Mouse (Mus musculus) embryonic facial prominence, embryonic 14.5 days (tissue): ENCODE data around the gene Myo1e. TPM values are rescaled to one million over a fixed set of nuclear protein-coding genes. Genes with fewer than 3 reads are reported as not detected.
"Not testable (repeated sequence)": the region's sequence is repeated elsewhere in the genome, so short reads cannot be mapped to it uniquely, and the experiment has no call there.

ENCODE experiments used
- ATAC-seq: fragments of 200-750 bp; cut with Nextera tagmentation; 2 replicates; pipeline ENCODE4 v1.8.0; 2017; ENCODE audit warnings: low read depth, moderate number of reproducible peaks, moderate TSS enrichment
- DNase-seq: peaks from one replicate; pipeline ENCODE4 v3.0.0-alpha.2; 2015; ENCODE audit warnings: low spot score
- H3K27ac ChIP-seq: fragments of 300-500 bp; sonication (generic); replicated peaks from 2 replicates; pipeline ENCODE4 v1.5.1; 2014; ENCODE audit warnings: low read depth, mild to moderate bottlenecking, low read length, moderate library complexity
- H3K27me3 ChIP-seq: fragments of 300-500 bp; sonication (generic); replicated peaks from 2 replicates; pipeline ENCODE4 v1.6.1; 2014; ENCODE audit warnings: low read length; ENCODE audit not compliant: control insufficient read depth, insufficient read depth
- H3K36me3 ChIP-seq: fragments of 300-500 bp; sonication (generic); 2 replicates; pipeline ENCODE4 v1.6.1; 2014; ENCODE audit warnings: low read length, mixed read lengths; ENCODE audit not compliant: control insufficient read depth, insufficient read depth
- H3K4me1 ChIP-seq: fragments of 300-500 bp; sonication (generic); 2 replicates; pipeline ENCODE4 v1.6.1; 2014; ENCODE audit warnings: antibody characterized with exemption, low read length; ENCODE audit not compliant: control insufficient read depth, insufficient read depth
- H3K4me2 ChIP-seq: fragments of 300-500 bp; sonication (generic); 2 replicates; pipeline ENCODE4 v1.6.1; 2014; ENCODE audit warnings: low read depth, mild to moderate bottlenecking, low read length, moderate library complexity, mixed read lengths
- H3K4me3 ChIP-seq: fragments of 300-500 bp; sonication (generic); 2 replicates; pipeline ENCODE4 v1.5.1; 2014; ENCODE audit warnings: low read depth, mild to moderate bottlenecking, low read length
- H3K9ac ChIP-seq: fragments of 300-500 bp; sonication (generic); 2 replicates; pipeline ENCODE4 v1.6.1; 2014; ENCODE audit warnings: low read depth, mild to moderate bottlenecking, low read length, moderate library complexity, mixed read lengths
- H3K9me3 ChIP-seq: fragments of 300-500 bp; sonication (generic); 2 replicates; pipeline ENCODE4 v1.6.1; 2016; ENCODE audit warnings: low read length; ENCODE audit not compliant: control insufficient read depth
- WGBS: fragments of 180-500 bp; shearing (Covaris S2); extraction: QIAGEN DNeasy Blood & Tissue Kit; methylation state at CpG from one replicate; pipeline ENCODE4 v1.1.7; 2014; 5-methylcytosine and 5-hydroxymethylcytosine counted together
- polyA plus RNA-seq: library from polyadenylated mRNA; unstranded; fragments of >200 nt; fragmentation: Nextera tagmentation; extraction: Ambion mirVana; gene quantifications from 2 replicates; pipeline ENCODE4 v1.2.1, GENCODE M21; 2014

Myo1e gene
- polyA plus RNA-seq, 1 experiment from 2014 or later = 22.4 TPM

DNA sequence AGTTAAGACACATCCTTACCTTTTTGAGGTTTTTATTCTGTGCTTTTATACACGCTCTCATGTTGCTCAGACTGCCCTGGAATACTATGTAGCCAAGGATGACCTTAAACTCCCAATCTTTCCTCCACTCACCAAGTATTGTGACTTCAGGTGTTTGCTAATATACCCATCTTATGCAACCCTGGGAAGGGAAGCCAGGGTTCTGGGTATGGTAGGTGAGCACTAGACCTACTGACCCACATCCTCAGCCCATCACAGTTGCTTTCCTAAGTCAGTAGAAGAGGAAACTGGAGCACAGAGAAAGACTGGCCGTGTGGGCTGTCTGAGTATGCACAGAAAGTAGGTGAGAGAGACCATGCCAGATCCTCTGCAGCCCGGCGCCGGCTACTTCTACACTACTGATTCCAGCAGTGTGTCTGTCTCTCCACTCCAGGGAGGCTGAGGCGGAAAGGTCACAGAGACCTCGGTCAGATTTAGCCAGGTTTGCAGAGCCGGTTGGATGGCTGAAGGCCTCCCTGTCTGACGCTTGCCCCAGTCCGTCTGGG lies 44.4 kb downstream of the Myo1e start:
- no peaks in the 10 kb centered on the region for H3K9me3 ChIP-seq
- H3K4me2 ChIP-seq = no peak overlapping the region
- H3K27me3 ChIP-seq = no peaks in the 10 kb centered on the region
- 83% methylated on average over 10 of the region's 10 CpGs for WGBS
- H3K9ac ChIP-seq = no peak overlapping the region
- H3K4me3 ChIP-seq = no peak overlapping the region
- H3K27ac ChIP-seq = no peak overlapping the region
- peaks cover 8% of the 10 kb centered on the region; the same call in 1 of the 2 replicates for H3K4me1 ChIP-seq
- no peaks in the 10 kb centered on the region for H3K36me3 ChIP-seq
- DNase-seq (no peak), ATAC-seq (no peak)

DNA sequence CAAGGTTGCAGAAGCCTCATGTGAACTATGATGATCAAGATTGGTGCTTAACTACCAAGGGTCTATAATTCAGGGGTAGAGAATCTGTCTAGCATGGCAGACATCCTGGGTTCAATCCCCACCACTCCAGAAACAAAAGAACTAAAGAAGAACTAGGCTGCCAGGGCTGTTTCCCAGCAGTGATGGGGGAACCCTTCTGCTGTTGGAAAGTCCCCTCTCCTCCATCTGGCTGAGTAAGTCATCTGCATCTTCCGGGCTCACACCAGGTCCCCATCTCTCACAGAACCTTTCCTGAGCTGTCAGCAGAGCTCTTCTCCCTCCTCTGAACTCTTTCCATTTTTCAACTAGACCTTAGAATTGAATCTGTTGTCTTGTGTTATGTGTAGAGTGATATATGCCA lies 45.9 kb downstream of the Myo1e start:
- ATAC-seq (no peak), DNase-seq (no peak)
- H3K27ac ChIP-seq = no peak overlapping the region

DNA sequence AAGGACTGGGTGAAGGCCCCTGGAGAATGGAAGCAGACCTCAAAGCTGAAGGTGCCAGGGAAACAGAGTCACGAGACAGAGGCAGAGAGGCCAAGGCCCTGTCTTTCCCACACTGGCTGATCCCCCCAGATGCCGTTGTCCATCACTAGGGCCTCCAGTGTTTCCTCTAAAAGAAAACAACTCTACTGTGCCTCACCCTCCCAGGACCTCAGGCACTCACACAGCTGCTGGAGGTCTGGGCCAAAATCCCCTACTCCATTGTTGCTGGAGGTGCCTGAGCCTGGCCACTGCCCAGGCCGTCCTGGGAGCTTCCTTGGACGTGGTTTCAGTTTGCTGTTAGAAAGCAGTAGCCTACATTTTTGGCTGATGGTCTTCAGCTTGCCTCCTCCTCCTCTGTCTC lies 47.9 kb downstream of the Myo1e start:
- H3K27ac ChIP-seq = no peak overlapping the region
- ATAC-seq = no peak
- H3K36me3 ChIP-seq = no peaks in the 10 kb centered on the region
- no peaks in the 10 kb centered on the region for H3K9me3 ChIP-seq
- H3K4me2 ChIP-seq = no peak overlapping the region
- H3K9ac ChIP-seq = no peak overlapping the region
- WGBS = 76% methylated on average over 4 of the region's 4 CpGs
- H3K4me1 ChIP-seq = peaks cover 14% of the 10 kb centered on the region
- H3K4me3 ChIP-seq = no peak overlapping the region
- DNase-seq = no peak
- no peaks in the 10 kb centered on the region for H3K27me3 ChIP-seq

More for the DNA sequence above, 45.9 kb downstream of the Myo1e start:
- Histone ChIP-seq H3K4me3 (no peak overlapping the region), H3K27me3 (no peaks in the 10 kb centered on the region), H3K9me3 (no peaks in the 10 kb centered on the region), H3K4me2 (no peak overlapping the region), H3K9ac (no peak overlapping the region), H3K4me1 (peaks cover 15% of the 10 kb centered on the region), H3K36me3 (no peaks in the 10 kb centered on the region)
- 71% methylated on average over 1 of the region's 1 CpGs for WGBS

DNA sequence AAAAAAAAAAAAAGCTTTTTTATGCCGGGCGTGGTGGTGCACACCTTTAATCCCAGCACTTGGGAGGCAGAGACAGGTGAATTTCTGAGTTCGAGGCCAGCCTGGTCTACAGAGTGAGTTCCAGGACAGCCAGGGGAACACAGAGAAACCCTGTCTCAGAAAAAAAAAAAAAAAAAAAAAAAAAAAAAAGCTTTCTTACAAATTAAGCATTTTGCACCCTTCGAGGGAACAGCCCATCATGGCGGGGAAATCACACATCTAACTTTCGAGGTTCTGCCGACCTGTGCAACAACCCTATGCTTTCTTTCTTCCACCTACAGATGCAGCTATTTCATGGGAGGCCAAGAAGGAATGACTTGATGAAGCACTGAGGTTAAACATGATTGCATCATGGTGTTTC lies 48.9 kb downstream of the Myo1e start:
- H3K4me3 ChIP-seq, H3K36me3 ChIP-seq, ATAC-seq: not testable (repeated sequence)

DNA sequence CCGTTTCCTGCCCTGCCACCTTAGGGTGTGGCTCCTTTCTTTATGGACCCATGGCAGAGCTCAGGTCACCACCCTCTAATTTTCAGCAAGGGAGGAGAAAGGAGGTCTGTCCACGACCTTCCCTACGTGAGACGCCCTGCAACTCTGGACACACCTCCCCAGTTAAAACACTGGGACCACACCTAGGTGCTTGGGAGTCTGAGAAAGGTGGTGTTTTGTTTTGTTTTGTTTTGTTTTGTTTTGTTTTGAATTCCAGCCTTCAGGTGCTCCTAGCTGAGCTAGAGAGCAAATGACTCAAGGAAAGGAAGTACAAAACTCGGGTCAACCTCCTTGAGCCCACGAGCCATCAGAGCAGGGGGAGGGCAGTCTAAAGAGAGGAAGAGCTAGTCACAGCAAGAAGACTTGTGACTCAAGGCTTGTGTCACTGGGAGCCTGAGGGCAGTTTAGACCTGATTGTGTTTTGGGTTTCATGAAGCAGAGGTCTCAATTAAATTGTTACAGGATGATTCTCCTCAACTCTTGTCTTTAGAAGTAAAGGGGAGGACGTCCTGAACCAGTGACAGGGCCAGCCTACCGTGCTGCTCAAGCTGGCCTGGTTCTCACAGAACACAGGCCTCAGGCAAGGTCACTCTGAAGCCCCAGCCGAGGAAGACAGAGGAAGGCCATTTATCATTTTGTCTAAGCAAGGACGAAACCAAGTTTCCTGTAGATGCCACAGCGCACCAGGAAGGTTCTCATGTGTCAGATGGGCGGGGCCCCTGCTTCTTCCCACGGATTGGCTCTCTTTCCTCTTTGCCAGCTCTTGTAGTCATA lies 50.3 kb downstream of the Myo1e start:
- peak; percentile 17; the same call in 1 of the 2 replicates for ATAC-seq

More for the DNA sequence above, 48.9 kb downstream of the Myo1e start:
- peaks cover 17% of the 10 kb centered on the region for H3K4me1 ChIP-seq
- H3K4me2 ChIP-seq, H3K27me3 ChIP-seq, H3K9ac ChIP-seq, H3K27ac ChIP-seq, DNase-seq, H3K9me3 ChIP-seq: not testable (repeated sequence)
- 93% methylated on average over 7 of the region's 7 CpGs for WGBS

DNA sequence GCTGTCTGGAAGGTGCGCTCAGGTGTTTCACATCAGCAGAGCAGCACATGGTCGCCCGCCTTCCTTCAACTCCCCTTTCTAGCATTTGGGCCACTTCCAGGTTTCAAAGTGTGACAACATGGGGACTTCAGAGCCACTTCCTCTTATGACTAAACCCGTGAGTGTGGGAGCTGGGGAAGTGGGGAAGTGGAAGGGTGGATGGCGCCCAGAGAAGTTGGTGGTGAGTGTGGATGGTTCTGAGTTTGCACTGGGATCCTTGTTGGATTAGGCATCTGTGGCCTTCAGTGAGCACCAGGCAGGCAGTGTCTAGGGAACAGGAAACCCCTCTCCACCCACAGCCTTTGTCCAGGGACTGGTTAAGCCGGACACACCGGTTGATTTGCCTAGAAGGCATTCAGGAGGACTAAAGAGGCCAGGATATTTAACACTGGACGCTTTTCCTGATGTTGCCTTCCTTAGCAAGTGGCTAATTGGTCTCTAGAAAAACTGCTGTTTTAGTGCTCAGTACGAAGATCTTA lies 53.2 kb downstream of the Myo1e start:
- no peak overlapping the region for H3K9ac ChIP-seq
- WGBS = 47% methylated on average over 9 of the region's 9 CpGs
- no peaks in the 10 kb centered on the region for H3K36me3 ChIP-seq
- no peak overlapping the region for H3K4me3 ChIP-seq
- no peak overlapping the region for H3K27ac ChIP-seq
- DNase-seq = peak; percentile 67
- peaks cover 41% of the 10 kb centered on the region for H3K4me1 ChIP-seq
- peak; percentile 78; the same call in 1 of the 2 replicates for ATAC-seq
- no peak overlapping the region for H3K4me2 ChIP-seq
- H3K27me3 ChIP-seq = no peaks in the 10 kb centered on the region
- no peaks in the 10 kb centered on the region for H3K9me3 ChIP-seq

More for the DNA sequence above, 50.3 kb downstream of the Myo1e start:
- peak; percentile 75 for DNase-seq
- peak overlapping the region; percentile 33 for H3K4me2 ChIP-seq
- H3K27ac ChIP-seq = no peak overlapping the region
- H3K27me3 ChIP-seq = no peaks in the 10 kb centered on the region
- peaks cover 30% of the 10 kb centered on the region for H3K4me1 ChIP-seq
- H3K4me3 ChIP-seq = no peak overlapping the region
- H3K9me3 ChIP-seq = no peaks in the 10 kb centered on the region
- 33% methylated on average over 13 of the region's 13 CpGs for WGBS
- no peaks in the 10 kb centered on the region for H3K36me3 ChIP-seq
- no peak overlapping the region for H3K9ac ChIP-seq

DNA sequence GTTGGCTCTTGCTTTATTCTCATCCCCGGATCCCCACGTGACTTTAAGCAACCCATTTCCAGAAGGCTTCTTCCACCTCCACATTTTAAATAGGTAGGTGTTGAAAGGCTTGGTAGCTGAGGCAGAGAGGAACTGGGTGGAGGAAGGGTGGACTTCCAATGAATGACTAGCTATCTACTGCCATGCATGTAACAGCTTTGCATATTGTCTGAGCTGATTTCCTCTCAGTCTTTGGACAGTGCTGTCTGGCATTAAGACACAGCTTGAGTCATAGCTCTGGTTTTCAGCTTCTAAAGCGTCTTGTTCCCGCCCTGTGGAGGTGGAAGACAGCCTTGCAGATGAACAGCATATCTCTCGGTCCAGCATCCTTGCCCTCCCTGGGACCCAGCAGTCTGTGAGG lies 54.5 kb downstream of the Myo1e start:
- H3K9ac ChIP-seq = no peak overlapping the region
- ATAC-seq (no peak), DNase-seq (no peak)
- no peaks in the 10 kb centered on the region for H3K36me3 ChIP-seq
- H3K4me2 ChIP-seq = no peak overlapping the region
- H3K27ac ChIP-seq = no peak overlapping the region
- WGBS = 61% methylated on average over 5 of the region's 5 CpGs
- H3K4me3 ChIP-seq = no peak overlapping the region
- no peaks in the 10 kb centered on the region for H3K9me3 ChIP-seq
- H3K4me1 ChIP-seq = peaks cover 41% of the 10 kb centered on the region
- no peaks in the 10 kb centered on the region for H3K27me3 ChIP-seq

DNA sequence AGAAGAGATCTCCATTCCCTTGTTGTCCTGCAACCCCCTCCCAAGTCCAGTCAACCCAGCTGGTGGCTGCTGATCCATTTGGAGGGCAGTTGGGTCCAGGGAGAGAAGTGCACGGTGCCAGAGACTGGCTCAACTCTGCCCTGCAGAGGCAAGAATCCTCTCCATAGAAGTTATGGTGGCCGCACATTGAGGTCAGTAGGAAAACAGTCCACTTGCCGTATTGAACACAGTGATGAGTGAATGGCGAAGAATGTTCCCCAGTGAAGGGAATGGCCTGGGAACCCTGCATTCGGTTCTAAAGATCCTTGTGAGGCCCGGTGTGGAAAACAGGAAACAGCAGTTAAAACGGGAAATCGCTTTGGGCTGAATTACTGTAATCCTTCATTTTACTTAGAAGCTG lies 56.0 kb downstream of the Myo1e start:
- H3K4me2 ChIP-seq = no peak overlapping the region
- H3K27me3 ChIP-seq = no peaks in the 10 kb centered on the region
- peak overlapping the region; percentile 4; the same call in 1 of the 2 replicates for H3K27ac ChIP-seq
- WGBS = 35% methylated on average over 8 of the region's 8 CpGs
- H3K9ac ChIP-seq = no peak overlapping the region
- H3K4me3 ChIP-seq = no peak overlapping the region
- ATAC-seq = no peak
- peaks cover 33% of the 10 kb centered on the region for H3K4me1 ChIP-seq
- H3K36me3 ChIP-seq = no peaks in the 10 kb centered on the region
- DNase-seq = no peak
- H3K9me3 ChIP-seq = no peaks in the 10 kb centered on the region
